Mouse (Mus musculus) induced T-regulatory cell, adult 2 months (primary cell): ENCODE measurements around the gene Ablim1.

Experiments used
- DNase-seq: peaks from one replicate; pipeline ENCODE4 v3.0.0-alpha.2; 2012; ENCODE audit warnings: low read depth

Ablim1 gene

GRCm38 (mm10) chr19:57009653-57010052, 305.1 kb downstream of the Ablim1 start:
- DNase-seq, result no peak

GRCm38 (mm10) chr19:57007781-57008710, 306.7 kb downstream of the Ablim1 start, which contains the start of gene Afap1l2:
Afap1l2 (minus strand) TSS chr19:57008228.
- DNase-seq, result peak; percentile 42

- DNase-seq, result no peak
These were observed 307.4 kb downstream of the Ablim1 start for GRCm38 (mm10) chr19:57007291-57007690.

GRCm38 (mm10) chr19:57006841-57007240, 307.9 kb downstream of the Ablim1 start:
- DNase-seq, result no peak

- DNase-seq, result no peak
These were observed 309.7 kb downstream of the Ablim1 start for GRCm38 (mm10) chr19:57005062-57005461.

- no peak for DNase-seq
These were observed 311.3 kb downstream of the Ablim1 start for GRCm38 (mm10) chr19:57003460-57003810.

- DNase-seq, result no peak
These were observed 311.8 kb downstream of the Ablim1 start for GRCm38 (mm10) chr19:57002741-57003459.

- DNase-seq, result no peak
These were observed 312.8 kb downstream of the Ablim1 start for GRCm38 (mm10) chr19:57001926-57002325.

- DNase-seq, result no peak
These were observed 314.1 kb downstream of the Ablim1 start for GRCm38 (mm10) chr19:57000592-57000991.

- DNase-seq, result no peak
These were observed 314.9 kb downstream of the Ablim1 start for GRCm38 (mm10) chr19:56999781-57000180.

- DNase-seq, result no peak
These were observed 315.8 kb downstream of the Ablim1 start for GRCm38 (mm10) chr19:56998910-56999309.

- no peak for DNase-seq
These were observed 316.4 kb downstream of the Ablim1 start for GRCm38 (mm10) chr19:56998331-56998730.

- no peak for DNase-seq
These were observed 317.5 kb downstream of the Ablim1 start for GRCm38 (mm10) chr19:56997164-56997599.

GRCm38 (mm10) chr19:56995441-56995840, 319.3 kb downstream of the Ablim1 start:
- no peak for DNase-seq

- no peak for DNase-seq
These were observed 320.1 kb downstream of the Ablim1 start for GRCm38 (mm10) chr19:56994653-56995052.

GRCm38 (mm10) chr19:56993763-56994162, 321.0 kb downstream of the Ablim1 start:
- DNase-seq, result no peak

GRCm38 (mm10) chr19:56992978-56993545, 321.7 kb downstream of the Ablim1 start:
- DNase-seq, result no peak

GRCm38 (mm10) chr19:56990367-56991111, 324.2 kb downstream of the Ablim1 start:
- no peak for DNase-seq

GRCm38 (mm10) chr19:56989171-56989570, 325.5 kb downstream of the Ablim1 start:
- DNase-seq, result no peak

GRCm38 (mm10) chr19:56984229-56984628, 330.5 kb downstream of the Ablim1 start:
- no peak for DNase-seq

- DNase-seq, result no peak
These were observed 331.0 kb downstream of the Ablim1 start for GRCm38 (mm10) chr19:56983757-56984156.
